Mouse (Mus musculus): Measurements from ENCODE around the gene Zbtb16. TPM values are rescaled to one million over a fixed set of nuclear protein-coding genes. Genes with fewer than 3 reads are reported as not detected.

Gene Zbtb16
- polyA plus RNA-seq, 1 experiment from 2014 or later, result 0.57 TPM

- no peak overlapping the region for H3K9ac ChIP-seq (ENCODE audit: low read depth, low read length)
- H3K4me2 ChIP-seq, result no peak overlapping the region
- H3K27me3 ChIP-seq (ENCODE audit: control insufficient read depth, insufficient read depth, low read length), result no peaks in the 10 kb centered on the region
- WGBS (ENCODE audit: insufficient replicate concordance), result 67% methylated on average over 5 of the region's 5 CpGs
- H3K4me1 ChIP-seq (ENCODE audit: control insufficient read depth, insufficient read depth, low read length), result peaks cover 5% of the 10 kb centered on the region
- no peak overlapping the region for H3K4me3 ChIP-seq (ENCODE audit: low read depth, low read length)
- no peak overlapping the region for H3K27ac ChIP-seq (ENCODE audit: low read depth, low read length)
- no peaks in the 10 kb centered on the region for H3K36me3 ChIP-seq (ENCODE audit: control insufficient read depth, insufficient read depth, low read length)
- ATAC-seq (replicated peaks; ENCODE audit: insufficient number of reproducible peaks, low FRiP score, low TSS enrichment), result no peak
- H3K9me3 ChIP-seq (replicated peaks; ENCODE audit: control insufficient read depth, low read length), result no peaks in the 10 kb centered on the region
These were observed 90.5 kb downstream of the Zbtb16 start for GRCm38 (mm10) chr9:48745347-48746119.

DNA sequence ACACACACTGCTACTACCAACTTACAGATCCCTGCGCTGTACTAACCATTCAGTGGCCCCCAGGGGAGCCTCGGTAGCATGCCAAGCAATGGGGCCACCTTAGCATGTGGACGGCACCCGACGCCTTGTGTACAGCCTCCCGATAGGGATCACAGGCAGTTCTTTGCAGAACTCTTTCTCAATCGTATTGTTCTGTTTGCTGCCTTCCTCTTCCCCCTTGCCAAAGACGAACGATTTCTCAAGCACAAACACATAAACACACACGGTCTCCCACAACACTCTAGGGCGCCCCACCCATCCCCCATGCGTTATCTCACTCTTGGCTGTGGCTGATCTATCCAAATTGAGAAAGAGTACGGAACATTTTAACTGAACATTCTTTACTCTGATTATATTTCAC lies 91.1 kb downstream of the Zbtb16 start:
- no peaks in the 10 kb centered on the region for H3K27me3 ChIP-seq (ENCODE audit: control insufficient read depth, insufficient read depth, low read length)
- WGBS (ENCODE audit: insufficient replicate concordance), result 76% methylated on average over 13 of the region's 13 CpGs
- ATAC-seq (replicated peaks; ENCODE audit: insufficient number of reproducible peaks, low FRiP score, low TSS enrichment), result no peak
- no peaks in the 10 kb centered on the region for H3K9me3 ChIP-seq (replicated peaks; ENCODE audit: control insufficient read depth, low read length)
- H3K4me3 ChIP-seq (ENCODE audit: low read depth, low read length), result no peak overlapping the region
- H3K9ac ChIP-seq (ENCODE audit: low read depth, low read length), result no peak overlapping the region
- peaks cover 9% of the 10 kb centered on the region for H3K4me1 ChIP-seq (ENCODE audit: control insufficient read depth, insufficient read depth, low read length)
- no peak overlapping the region for H3K4me2 ChIP-seq
- no peaks in the 10 kb centered on the region for H3K36me3 ChIP-seq (ENCODE audit: control insufficient read depth, insufficient read depth, low read length)
- no peak overlapping the region for H3K27ac ChIP-seq (ENCODE audit: low read depth, low read length)

GRCm38 (mm10) chr9:48744451-48744850 lies 91.6 kb downstream of the Zbtb16 start:
- Histone ChIP-seq H3K27me3 (ENCODE audit: control insufficient read depth, insufficient read depth, low read length) (no peaks in the 10 kb centered on the region), H3K9me3 (replicated peaks; ENCODE audit: control insufficient read depth, low read length) (no peaks in the 10 kb centered on the region), H3K36me3 (ENCODE audit: control insufficient read depth, insufficient read depth, low read length) (no peaks in the 10 kb centered on the region), H3K9ac (ENCODE audit: low read depth, low read length) (no peak overlapping the region), H3K4me3 (ENCODE audit: low read depth, low read length) (no peak overlapping the region), H3K27ac (ENCODE audit: low read depth, low read length) (no peak overlapping the region), H3K4me1 (ENCODE audit: control insufficient read depth, insufficient read depth, low read length) (peaks cover 9% of the 10 kb centered on the region), H3K4me2 (no peak overlapping the region)
- no peak for ATAC-seq (replicated peaks; ENCODE audit: insufficient number of reproducible peaks, low FRiP score, low TSS enrichment)
- WGBS (ENCODE audit: insufficient replicate concordance), result 81% methylated on average over 6 of the region's 6 CpGs

DNA sequence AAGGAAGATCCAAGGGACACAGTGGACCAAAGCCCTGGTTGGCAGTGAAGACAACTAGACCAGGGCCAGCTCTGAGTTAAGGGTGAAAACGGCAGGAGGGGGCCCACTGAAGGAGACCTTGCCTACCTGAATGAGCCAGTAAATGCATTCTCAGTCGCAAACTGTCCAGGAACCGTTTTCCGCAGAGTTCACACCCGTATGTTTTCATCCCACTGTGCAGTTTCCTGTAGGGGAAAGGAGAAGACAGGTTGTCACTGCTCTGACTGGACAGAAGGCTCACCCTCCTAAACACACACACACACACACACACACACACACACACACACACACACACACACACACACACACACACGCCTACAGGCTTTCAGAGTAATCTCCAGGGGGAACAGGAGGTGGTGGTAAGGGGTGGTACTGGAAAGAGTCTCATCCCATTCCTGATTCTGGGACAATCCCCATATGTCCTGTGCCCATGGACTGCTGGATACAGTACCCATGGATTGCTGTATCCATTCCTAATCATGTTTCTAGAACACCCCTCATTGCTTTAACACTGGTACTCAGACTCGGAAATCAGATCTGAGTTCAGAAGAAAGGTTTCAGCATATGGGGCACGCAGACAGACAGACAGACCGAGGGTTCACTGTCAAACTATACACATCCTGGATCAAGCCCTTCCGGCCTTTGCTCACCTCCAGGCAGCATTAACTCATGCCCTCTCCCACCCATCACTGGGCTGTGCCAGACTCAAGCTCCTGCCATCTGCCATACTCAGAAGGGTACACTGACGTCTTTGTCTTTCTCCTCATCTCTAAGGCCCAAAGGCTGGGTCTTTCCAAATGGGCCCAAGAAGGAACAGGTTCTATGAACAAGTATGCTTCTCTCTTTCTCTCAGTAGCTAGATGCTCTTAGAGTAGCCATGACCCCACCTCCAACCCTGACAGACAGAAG lies 92.4 kb downstream of the Zbtb16 start:
- H3K9me3 ChIP-seq (replicated peaks; ENCODE audit: control insufficient read depth, low read length), result no peaks in the 10 kb centered on the region
- no peaks in the 10 kb centered on the region for H3K36me3 ChIP-seq (ENCODE audit: control insufficient read depth, insufficient read depth, low read length)
- no peak overlapping the region for H3K4me2 ChIP-seq
- H3K4me3 ChIP-seq (ENCODE audit: low read depth, low read length), result no peak overlapping the region
- no peaks in the 10 kb centered on the region for H3K27me3 ChIP-seq (ENCODE audit: control insufficient read depth, insufficient read depth, low read length)
- no peak for ATAC-seq (replicated peaks; ENCODE audit: insufficient number of reproducible peaks, low FRiP score, low TSS enrichment)
- WGBS (ENCODE audit: insufficient replicate concordance), result 83% methylated on average over 11 of the region's 11 CpGs
- no peak overlapping the region for H3K27ac ChIP-seq (ENCODE audit: low read depth, low read length)
- peaks cover 9% of the 10 kb centered on the region for H3K4me1 ChIP-seq (ENCODE audit: control insufficient read depth, insufficient read depth, low read length)
- no peak overlapping the region for H3K9ac ChIP-seq (ENCODE audit: low read depth, low read length)

DNA sequence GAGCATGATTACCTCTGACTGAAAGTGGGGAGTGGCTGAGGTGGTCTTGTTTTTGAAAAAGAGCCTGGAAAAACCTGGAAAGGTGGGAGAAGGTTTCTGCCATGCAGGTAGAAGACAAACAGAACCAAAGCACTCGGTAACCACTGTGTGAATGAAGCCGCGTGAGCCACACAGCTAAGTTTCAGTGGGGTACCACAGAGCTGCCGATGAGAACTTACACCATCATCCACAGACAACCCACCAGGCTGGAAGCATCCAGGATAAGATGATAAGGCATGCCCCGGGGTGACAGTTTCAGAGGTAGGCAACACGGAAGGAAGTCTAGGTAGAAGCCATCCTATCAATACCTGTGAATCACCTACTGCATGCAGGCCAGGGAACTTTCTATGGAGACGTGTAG lies 93.9 kb downstream of the Zbtb16 start:
- Histone ChIP-seq H3K4me3 (ENCODE audit: low read depth, low read length) (no peak overlapping the region), H3K27ac (ENCODE audit: low read depth, low read length) (no peak overlapping the region), H3K9ac (ENCODE audit: low read depth, low read length) (no peak overlapping the region), H3K4me2 (no peak overlapping the region), H3K9me3 (replicated peaks; ENCODE audit: control insufficient read depth, low read length) (no peaks in the 10 kb centered on the region), H3K4me1 (ENCODE audit: control insufficient read depth, insufficient read depth, low read length) (peaks cover 13% of the 10 kb centered on the region), H3K36me3 (ENCODE audit: control insufficient read depth, insufficient read depth, low read length) (no peaks in the 10 kb centered on the region), H3K27me3 (ENCODE audit: control insufficient read depth, insufficient read depth, low read length) (no peaks in the 10 kb centered on the region)
- ATAC-seq (replicated peaks; ENCODE audit: insufficient number of reproducible peaks, low FRiP score, low TSS enrichment), result no peak
- WGBS (ENCODE audit: insufficient replicate concordance), result 82% methylated on average over 7 of the region's 7 CpGs

DNA sequence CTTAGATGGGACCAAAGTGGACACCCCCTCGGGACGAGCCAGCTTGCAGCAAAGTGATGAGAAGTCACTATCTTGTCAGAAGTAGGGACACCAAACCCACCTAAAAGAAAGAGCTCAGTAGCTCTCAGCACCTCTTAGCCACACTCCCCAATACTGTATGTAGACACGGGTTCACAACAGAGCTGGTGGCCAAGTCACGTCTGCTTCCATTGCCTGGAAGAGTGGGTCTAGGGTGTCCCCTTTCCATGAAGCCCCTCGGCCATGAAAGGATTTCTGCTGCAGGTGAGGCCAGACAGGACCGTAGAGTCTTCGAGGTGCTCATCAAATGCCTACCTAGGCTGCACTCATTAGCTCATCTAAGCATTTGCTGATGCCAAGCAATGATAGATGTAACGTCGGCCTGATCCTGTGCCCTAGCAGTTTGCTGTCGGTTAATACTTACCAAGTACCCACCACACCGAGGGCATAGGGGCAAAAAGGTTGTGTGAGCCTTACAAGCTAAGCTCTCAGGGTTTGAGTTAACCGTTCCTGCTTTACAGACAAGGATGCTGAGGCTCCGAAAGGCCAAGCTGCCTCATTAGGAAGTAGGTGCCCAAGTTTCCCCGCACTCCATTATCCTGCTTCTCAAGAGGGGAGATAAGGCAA lies 94.5 kb downstream of the Zbtb16 start:
- Histone ChIP-seq H3K9me3 (replicated peaks; ENCODE audit: control insufficient read depth, low read length) (no peaks in the 10 kb centered on the region), H3K4me1 (ENCODE audit: control insufficient read depth, insufficient read depth, low read length) (peaks cover 18% of the 10 kb centered on the region), H3K9ac (ENCODE audit: low read depth, low read length) (no peak overlapping the region), H3K4me2 (no peak overlapping the region), H3K27ac (ENCODE audit: low read depth, low read length) (no peak overlapping the region), H3K4me3 (ENCODE audit: low read depth, low read length) (no peak overlapping the region), H3K27me3 (ENCODE audit: control insufficient read depth, insufficient read depth, low read length) (no peaks in the 10 kb centered on the region), H3K36me3 (ENCODE audit: control insufficient read depth, insufficient read depth, low read length) (no peaks in the 10 kb centered on the region)
- WGBS (ENCODE audit: insufficient replicate concordance), result 80% methylated on average over 14 of the region's 14 CpGs
- no peak for ATAC-seq (replicated peaks; ENCODE audit: insufficient number of reproducible peaks, low FRiP score, low TSS enrichment)

DNA sequence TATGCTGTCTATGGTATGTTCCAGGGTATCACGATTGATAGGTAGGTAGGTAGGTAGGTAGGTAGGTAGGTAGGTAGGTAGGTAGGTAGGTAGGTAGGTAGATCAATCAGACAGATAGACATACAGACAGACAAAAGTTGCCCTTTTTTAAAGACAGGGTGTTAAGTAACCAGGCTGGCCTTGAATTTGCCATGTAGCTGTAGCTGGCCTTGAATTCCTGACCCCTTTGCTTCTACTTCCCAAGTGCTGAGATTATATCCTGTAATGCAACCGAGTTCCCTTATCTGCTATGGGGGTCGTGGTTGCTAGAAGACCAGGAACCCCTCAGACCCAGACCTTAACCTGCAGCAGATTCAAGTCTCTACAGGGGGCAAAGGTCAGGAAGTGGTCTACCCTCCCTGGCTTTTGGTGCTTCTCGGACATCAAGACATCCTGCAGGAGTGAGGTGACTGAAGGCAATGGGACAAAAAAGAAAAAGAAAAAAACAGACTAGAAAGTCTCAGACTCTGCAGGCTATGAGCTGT lies 95.2 kb downstream of the Zbtb16 start:
- 48% methylated on average over 4 of the region's 4 CpGs for WGBS (ENCODE audit: insufficient replicate concordance)
- Histone ChIP-seq H3K4me3 (ENCODE audit: low read depth, low read length) (no peak overlapping the region), H3K4me2 (no peak overlapping the region), H3K9me3 (replicated peaks; ENCODE audit: control insufficient read depth, low read length) (no peaks in the 10 kb centered on the region), H3K27me3 (ENCODE audit: control insufficient read depth, insufficient read depth, low read length) (no peaks in the 10 kb centered on the region), H3K9ac (ENCODE audit: low read depth, low read length) (no peak overlapping the region), H3K4me1 (ENCODE audit: control insufficient read depth, insufficient read depth, low read length) (peaks cover 20% of the 10 kb centered on the region), H3K36me3 (ENCODE audit: control insufficient read depth, insufficient read depth, low read length) (no peaks in the 10 kb centered on the region), H3K27ac (ENCODE audit: low read depth, low read length) (no peak overlapping the region)
- no peak for ATAC-seq (replicated peaks; ENCODE audit: insufficient number of reproducible peaks, low FRiP score, low TSS enrichment)

DNA sequence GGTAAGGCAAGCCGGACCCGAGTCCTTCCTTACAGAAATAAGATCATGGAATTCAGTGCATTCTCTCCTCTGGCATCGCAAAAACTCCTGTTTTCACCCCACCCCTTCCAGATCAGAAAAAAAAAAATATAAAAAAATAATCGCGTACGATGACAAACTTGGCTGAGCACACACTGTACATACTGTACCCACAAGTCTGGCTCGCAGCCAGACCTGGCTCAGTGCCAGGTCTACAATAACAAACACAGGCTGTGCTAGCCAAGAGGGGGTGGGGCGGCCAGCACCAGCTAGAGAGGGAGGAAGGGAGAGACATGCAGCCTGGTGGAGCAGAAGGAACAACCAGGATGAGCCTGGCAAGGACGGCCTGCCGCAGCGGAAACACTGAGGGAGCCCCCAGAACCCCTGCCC lies 95.9 kb downstream of the Zbtb16 start:
- Histone ChIP-seq H3K27me3 (ENCODE audit: control insufficient read depth, insufficient read depth, low read length) (no peaks in the 10 kb centered on the region), H3K9me3 (replicated peaks; ENCODE audit: control insufficient read depth, low read length) (no peaks in the 10 kb centered on the region), H3K4me1 (ENCODE audit: control insufficient read depth, insufficient read depth, low read length) (peaks cover 23% of the 10 kb centered on the region), H3K27ac (ENCODE audit: low read depth, low read length) (no peak overlapping the region), H3K4me3 (ENCODE audit: low read depth, low read length) (no peak overlapping the region), H3K4me2 (peak overlapping the region; percentile 36), H3K36me3 (ENCODE audit: control insufficient read depth, insufficient read depth, low read length) (no peaks in the 10 kb centered on the region), H3K9ac (ENCODE audit: low read depth, low read length) (no peak overlapping the region)
- peak; percentile 83 for ATAC-seq (replicated peaks; ENCODE audit: insufficient number of reproducible peaks, low FRiP score, low TSS enrichment)
- WGBS (ENCODE audit: insufficient replicate concordance), result 36% methylated on average over 11 of the region's 11 CpGs

All from heart, embryonic 11.5 days (tissue).